Mouse (Mus musculus) forebrain, embryonic 15.5 days (tissue): ENCODE measurements around the gene Tmem145. TPM values are rescaled to one million over a fixed set of nuclear protein-coding genes. Genes with fewer than 3 reads are reported as not detected.

Experiments
- ATAC-seq: fragments of 200-750 bp; cut with Nextera tagmentation; replicated peaks from 2 replicates; pipeline ENCODE4 v1.8.0; 2017; ENCODE audit warnings: mild to moderate bottlenecking, moderate TSS enrichment, moderate library complexity
- H3K27ac ChIP-seq: fragments of 300-500 bp; sonication (generic); replicated peaks from 2 replicates; pipeline ENCODE4 v1.5.1; 2015; ENCODE audit warnings: mild to moderate bottlenecking, inconsistent platforms
- H3K27me3 ChIP-seq: fragments of 300-500 bp; sonication (generic); 2 replicates; pipeline ENCODE4 v1.6.1; 2015; ENCODE audit warnings: inconsistent platforms
- H3K36me3 ChIP-seq: fragments of 300-500 bp; sonication (generic); 2 replicates; pipeline ENCODE4 v1.6.1; 2015; ENCODE audit warnings: mild to moderate bottlenecking, inconsistent platforms
- H3K4me1 ChIP-seq: fragments of 300-500 bp; sonication (generic); 2 replicates; pipeline ENCODE4 v1.6.1; 2015; ENCODE audit warnings: inconsistent platforms
- H3K4me2 ChIP-seq: fragments of 300-500 bp; sonication (generic); replicated peaks from 2 replicates; pipeline ENCODE4 v1.6.1; 2015; ENCODE audit warnings: mild to moderate bottlenecking, inconsistent platforms
- H3K4me3 ChIP-seq: fragments of 300-500 bp; sonication (generic); 2 replicates; pipeline ENCODE4 v1.5.1; 2015; ENCODE audit warnings: mild to moderate bottlenecking, inconsistent platforms
- H3K9ac ChIP-seq: fragments of 300-500 bp; sonication (generic); replicated peaks from 2 replicates; pipeline ENCODE4 v1.6.1; 2015; ENCODE audit warnings: mild to moderate bottlenecking, inconsistent platforms
- H3K9me3 ChIP-seq: fragments of 300-500 bp; sonication (generic); 2 replicates; pipeline ENCODE4 v1.6.1; 2016; ENCODE audit warnings: inconsistent platforms
- WGBS: fragments of 180-500 bp; shearing (Covaris S2); methylation state at CpG from one replicate; pipeline ENCODE4 v1.1.7; 2015; ENCODE audit warnings: mixed read lengths; 5-methylcytosine and 5-hydroxymethylcytosine counted together
- polyA plus RNA-seq: library from polyadenylated mRNA; unstranded; fragments of >200 nt; fragmentation: Nextera tagmentation; extraction: Ambion mirVana; gene quantifications from 2 replicates; pipeline ENCODE4 v1.2.1, GENCODE M21; 2015

Gene Tmem145
- polyA plus RNA-seq, 1 experiment from 2014 or later: 32.3 TPM

DNA sequence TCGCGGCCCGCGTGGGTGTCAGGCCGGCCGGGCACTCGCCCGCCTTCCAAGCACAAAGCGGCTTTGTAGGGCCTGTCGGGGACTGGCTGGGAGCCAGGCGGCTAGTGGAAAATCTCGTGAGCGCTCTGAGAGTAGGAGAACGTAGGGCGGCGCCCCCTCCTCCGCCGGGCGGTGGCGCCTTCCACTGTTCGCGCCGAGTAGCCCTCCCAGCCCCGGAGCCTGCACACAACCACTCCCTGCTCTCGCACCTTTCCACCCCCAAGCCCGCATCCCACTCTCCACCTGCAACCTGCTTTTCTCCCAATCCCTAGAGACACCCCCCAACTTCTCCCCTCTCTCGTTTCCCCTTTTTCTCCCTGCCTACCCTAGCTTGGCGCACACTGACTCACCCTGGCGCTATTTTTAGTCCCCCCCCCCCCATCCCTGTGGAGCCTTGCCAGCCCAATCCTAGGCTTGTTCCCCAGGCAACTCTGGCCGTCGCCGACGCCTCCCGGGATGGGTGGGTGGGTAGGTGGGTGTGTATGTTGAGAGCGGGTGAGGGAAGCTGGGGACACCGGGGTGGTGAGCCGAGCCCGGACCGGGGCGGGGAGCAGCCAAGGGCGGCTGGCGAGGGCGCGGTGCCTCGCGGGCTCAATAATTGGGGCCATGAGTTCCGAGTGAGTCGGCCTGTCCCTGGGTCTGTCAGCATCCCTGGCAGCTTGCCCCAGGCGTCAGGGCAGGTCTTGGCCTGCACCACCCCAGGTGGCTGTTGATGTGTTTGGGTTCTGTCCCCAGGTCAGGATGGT lies 26.6 kb upstream of the Tmem145 start:
- Histone ChIP-seq H3K9me3 (no peaks in the 10 kb centered on the region), H3K4me3 (peak overlapping the region; percentile 70), H3K27ac (peak overlapping the region; percentile 100), H3K36me3 (no peaks in the 10 kb centered on the region), H3K4me1 (peaks cover 66% of the 10 kb centered on the region), H3K4me2 (peak overlapping the region; percentile 75), H3K9ac (peak overlapping the region; percentile 79), H3K27me3 (no peaks in the 10 kb centered on the region)
- peak; percentile 66 for ATAC-seq
- under 1% methylated on average over 43 of the region's 49 CpGs for WGBS

DNA sequence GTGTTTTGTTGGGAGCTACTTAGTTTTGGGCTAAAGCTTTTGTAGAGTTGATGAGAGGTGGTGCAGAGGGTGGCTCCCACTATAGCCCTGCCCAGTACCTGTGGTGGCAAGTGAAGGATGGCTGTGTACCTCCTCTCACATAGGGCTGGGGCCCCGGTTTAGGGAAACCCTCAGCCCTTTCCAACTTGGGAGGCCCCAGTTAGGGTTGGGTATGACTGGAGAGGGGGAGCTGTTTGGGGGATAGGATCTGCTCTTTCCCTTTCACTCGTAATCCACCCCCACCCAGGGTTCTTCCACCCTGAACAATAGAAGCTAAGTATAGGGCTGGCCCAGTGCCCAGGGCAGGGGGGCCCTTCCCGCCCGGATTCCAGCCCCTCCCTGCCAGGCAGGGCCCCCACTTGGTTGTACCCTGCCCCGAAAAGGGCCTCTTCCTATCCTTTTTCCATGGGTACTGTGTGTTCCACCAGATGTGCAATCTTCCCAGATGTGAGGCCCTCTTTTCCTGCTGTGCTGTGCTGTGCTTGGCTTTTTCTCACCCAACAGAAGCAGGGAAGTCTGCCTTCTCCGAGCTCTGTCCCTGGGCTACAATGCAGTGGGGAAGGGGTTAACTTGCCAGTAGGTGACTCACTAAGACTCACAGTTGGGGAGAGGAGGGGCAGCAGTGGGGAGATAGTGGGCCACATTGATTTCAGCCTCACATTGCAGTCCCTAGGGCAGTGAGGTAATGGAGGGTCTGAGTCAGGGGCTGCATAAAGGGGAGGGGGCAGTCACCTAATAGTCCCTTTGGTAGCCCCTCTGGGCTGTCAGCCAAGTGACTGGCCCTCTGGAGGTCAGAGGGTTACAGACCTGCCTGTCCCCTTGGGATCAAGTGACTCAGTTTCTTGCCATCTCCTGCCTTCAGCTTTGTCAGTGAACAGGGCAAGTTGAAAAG lies 25.8 kb upstream of the Tmem145 start:
- 0% methylated on average over 6 of the region's 6 CpGs for WGBS
- Histone ChIP-seq H3K27me3 (no peaks in the 10 kb centered on the region), H3K4me1 (peaks cover 70% of the 10 kb centered on the region)

DNA sequence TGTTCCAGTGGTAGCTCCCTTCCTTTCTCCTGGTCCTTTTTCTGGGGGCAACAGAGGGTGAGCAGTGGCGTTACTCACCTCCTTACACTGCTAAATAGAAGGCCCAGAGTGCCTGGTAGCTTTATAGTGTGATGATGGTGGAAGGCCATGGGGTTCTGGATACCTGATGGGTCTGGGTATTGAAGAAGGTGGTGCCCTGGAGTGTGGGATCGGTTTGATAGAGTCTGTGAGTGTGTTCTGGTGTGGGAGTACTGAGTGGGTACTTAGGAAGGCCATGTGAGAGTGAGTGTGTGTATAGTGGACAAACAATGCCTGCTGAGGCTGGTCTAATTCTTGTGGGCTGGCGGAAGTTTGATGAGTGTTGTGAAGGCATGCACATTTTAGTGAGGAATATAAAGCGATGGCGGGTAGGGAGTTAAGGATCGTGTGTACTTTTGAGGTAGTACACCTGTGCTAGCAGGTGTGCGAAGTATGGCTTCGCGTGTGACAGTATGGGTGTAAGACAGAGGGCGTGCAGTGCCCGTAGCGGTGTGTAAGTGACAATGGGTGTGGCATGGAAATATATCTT lies 24.7 kb upstream of the Tmem145 start:
- 14% methylated on average over 12 of the region's 12 CpGs for WGBS
- no peaks in the 10 kb centered on the region for H3K27me3 ChIP-seq
- peak overlapping the region; percentile 75 for H3K4me2 ChIP-seq
- peaks cover 16% of the 10 kb centered on the region for H3K36me3 ChIP-seq
- ATAC-seq: no peak
- peaks cover 69% of the 10 kb centered on the region for H3K4me1 ChIP-seq
- peak overlapping the region; percentile 34 for H3K9ac ChIP-seq
- H3K9me3 ChIP-seq: no peaks in the 10 kb centered on the region
- H3K27ac ChIP-seq: peak overlapping the region; percentile 100
- H3K4me3 ChIP-seq: peak overlapping the region; percentile 70

More for the DNA sequence above, 25.8 kb upstream of the Tmem145 start:
- peak overlapping the region; percentile 75 for H3K4me2 ChIP-seq
- no peaks in the 10 kb centered on the region for H3K9me3 ChIP-seq
- ATAC-seq: peak; percentile 0; the same call in 1 of the 2 replicates
- H3K9ac ChIP-seq: peak overlapping the region; percentile 79
- H3K27ac ChIP-seq: peak overlapping the region; percentile 100
- peaks cover 5% of the 10 kb centered on the region for H3K36me3 ChIP-seq
- peak overlapping the region; percentile 70 for H3K4me3 ChIP-seq

DNA sequence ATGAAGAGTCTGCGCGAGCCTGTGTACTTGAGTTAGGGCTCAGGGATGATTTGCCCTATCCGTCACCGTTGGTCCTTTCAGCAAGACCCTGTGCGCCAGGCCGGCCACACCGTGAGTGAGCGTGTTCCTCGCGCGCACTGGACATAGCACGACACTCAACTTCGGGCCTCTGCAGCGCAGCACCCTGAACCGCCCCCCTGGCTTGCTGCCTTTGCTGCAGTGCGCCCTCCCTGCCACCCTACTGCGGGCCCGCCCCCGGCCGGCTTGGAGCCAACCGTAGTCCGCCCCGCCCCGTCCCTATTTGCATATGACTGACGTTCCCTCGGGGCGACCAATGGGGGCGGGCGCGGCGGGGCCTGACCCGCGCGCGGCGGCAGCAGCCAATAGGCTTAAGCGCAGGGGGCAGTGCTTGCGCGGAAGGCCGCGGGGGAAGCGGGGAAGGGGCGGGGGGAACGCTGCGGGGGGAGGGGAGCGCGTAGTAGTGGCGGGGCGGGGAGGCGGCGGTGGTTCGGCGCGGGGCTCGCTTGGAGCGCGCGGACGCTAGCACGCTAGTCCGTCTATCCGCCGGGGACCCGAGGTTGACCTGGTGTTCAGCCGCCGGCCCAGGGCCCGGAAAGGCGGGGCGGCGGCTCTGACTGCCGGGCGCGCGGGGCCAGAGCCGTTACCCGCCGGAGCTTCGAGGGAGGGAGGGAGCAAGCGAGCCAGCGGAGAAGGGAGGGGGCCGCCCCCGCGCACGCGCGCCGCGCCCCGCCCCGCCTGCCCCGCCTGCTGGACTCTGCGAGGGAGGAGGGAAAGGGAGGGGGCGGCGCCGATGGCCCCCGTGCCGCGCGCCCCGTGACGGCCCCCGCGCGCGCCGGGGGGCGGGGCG lies 23.9 kb upstream of the Tmem145 start:
- Histone ChIP-seq H3K4me3 (peak overlapping the region; percentile 70), H3K36me3 (peaks cover 24% of the 10 kb centered on the region)
- peak; percentile 68 for ATAC-seq

DNA sequence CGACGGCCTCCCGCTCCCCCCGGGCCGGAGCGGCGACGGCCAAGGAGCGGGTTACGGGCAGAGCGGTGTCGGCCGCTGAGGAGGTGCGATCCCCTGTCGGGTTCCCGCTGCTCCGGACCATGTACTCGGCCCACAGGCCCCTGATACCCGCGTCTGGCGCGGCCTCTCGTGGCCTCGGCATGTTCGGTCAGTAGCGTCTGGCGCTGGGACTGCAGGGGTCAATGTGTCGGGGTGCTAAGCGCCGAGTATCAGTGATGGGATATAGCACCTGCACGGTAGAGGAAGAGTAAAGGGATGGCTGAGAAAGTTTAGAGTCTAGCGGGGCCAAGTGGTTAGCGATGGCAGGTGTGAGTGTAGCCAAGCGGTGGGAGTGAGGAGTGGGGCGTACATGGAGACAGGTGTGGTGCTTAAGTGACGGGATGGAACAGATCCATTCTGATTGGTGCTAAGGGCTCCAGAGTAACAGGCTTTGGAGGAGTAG lies 23.1 kb upstream of the Tmem145 start:
- ATAC-seq: no peak
- Histone ChIP-seq H3K27ac (peak overlapping the region; percentile 100), H3K36me3 (peaks cover 32% of the 10 kb centered on the region), H3K9ac (peak overlapping the region; percentile 76), H3K9me3 (no peaks in the 10 kb centered on the region), H3K4me3 (peak overlapping the region; percentile 70), H3K4me2 (peak overlapping the region; percentile 68), H3K4me1 (peaks cover 57% of the 10 kb centered on the region), H3K27me3 (no peaks in the 10 kb centered on the region)
- WGBS: under 1% methylated on average over 28 of the region's 36 CpGs

More for the DNA sequence above, 23.9 kb upstream of the Tmem145 start:
- Histone ChIP-seq H3K4me1 (peaks cover 63% of the 10 kb centered on the region), H3K9ac (peak overlapping the region; percentile 76), H3K4me2 (peak overlapping the region; percentile 75), H3K27me3 (no peaks in the 10 kb centered on the region), H3K27ac (peak overlapping the region; percentile 100), H3K9me3 (no peaks in the 10 kb centered on the region)
- under 1% methylated on average over 71 of the region's 108 CpGs for WGBS

DNA sequence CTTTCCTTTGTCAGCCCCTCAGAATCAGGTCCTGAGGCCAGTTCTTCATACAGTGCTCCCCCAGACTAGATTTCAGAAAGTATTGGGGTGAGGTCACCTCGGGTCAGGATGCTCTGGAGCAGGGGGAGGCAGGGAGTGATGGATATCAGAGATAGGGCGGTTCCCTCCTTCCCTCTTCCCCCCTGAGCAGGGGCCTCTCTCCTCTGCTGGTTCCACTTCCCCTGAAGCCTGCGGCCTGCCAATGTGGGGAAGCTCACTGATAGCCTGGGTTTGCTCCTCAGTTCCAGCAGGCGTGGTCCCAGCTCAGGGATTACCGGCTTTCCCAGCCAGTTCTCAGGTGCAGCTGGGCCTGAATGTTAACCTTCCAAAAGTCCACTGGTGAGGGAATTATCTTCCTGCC lies 22.3 kb upstream of the Tmem145 start:
- Histone ChIP-seq H3K9ac (peak overlapping the region; percentile 76), H3K9me3 (no peaks in the 10 kb centered on the region), H3K36me3 (peaks cover 40% of the 10 kb centered on the region), H3K4me3 (peak overlapping the region; percentile 70), H3K4me1 (peaks cover 54% of the 10 kb centered on the region), H3K27ac (peak overlapping the region; percentile 100), H3K4me2 (peak overlapping the region; percentile 68), H3K27me3 (no peaks in the 10 kb centered on the region)
- 6% methylated on average over 5 of the region's 5 CpGs for WGBS
- ATAC-seq: no peak

DNA sequence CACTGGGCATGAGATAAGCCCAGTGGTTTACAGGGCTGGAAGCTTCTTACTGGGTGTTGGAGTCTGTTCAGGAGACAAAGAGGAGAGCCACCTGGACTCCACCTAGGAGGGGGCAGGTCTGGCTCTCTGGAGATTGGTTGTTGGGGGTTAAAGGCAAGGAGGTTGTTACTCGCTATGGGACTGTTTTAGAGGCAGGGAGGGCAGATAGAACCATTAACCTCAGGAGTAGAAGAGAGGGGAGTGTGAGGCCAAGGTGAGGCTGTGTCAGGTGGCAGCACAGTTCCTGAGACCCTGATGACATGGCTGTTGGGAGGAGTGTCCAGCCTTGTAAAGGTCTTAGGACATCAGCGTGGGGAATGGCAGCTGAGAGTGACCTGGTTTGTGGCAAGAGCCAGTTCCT lies 21.7 kb upstream of the Tmem145 start:
- no peaks in the 10 kb centered on the region for H3K27me3 ChIP-seq
- H3K4me1 ChIP-seq: peaks cover 54% of the 10 kb centered on the region
- no peaks in the 10 kb centered on the region for H3K9me3 ChIP-seq
- peak overlapping the region; percentile 76 for H3K9ac ChIP-seq
- peak overlapping the region; percentile 70 for H3K4me3 ChIP-seq
- peaks cover 46% of the 10 kb centered on the region for H3K36me3 ChIP-seq
- no peak for ATAC-seq
- peak overlapping the region; percentile 68 for H3K4me2 ChIP-seq
- peak overlapping the region; percentile 100 for H3K27ac ChIP-seq
- WGBS: 54% methylated on average over 2 of the region's 2 CpGs

DNA sequence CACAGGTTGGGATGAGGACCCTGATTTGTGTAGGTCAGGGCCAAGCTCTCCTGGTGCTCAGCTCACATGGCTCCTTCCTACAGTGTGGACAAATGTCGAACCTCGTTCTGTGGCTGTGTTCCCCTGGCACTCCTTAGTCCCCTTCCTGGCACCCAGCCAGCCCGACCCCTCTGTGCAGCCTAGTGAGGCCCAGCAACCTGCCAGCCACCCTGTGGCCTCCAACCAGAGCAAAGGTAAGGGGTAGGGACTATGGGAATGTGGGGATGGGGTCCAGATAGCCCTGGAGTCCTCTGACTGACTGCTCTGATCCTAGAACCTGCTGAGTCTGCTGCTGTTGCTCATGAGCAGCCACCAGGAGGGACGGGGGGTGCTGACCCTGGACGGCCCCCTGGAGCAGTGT lies 21.1 kb upstream of the Tmem145 start:
- peak overlapping the region; percentile 70 for H3K4me3 ChIP-seq
- no peaks in the 10 kb centered on the region for H3K9me3 ChIP-seq
- ATAC-seq: no peak
- 50% methylated on average over 5 of the region's 5 CpGs for WGBS
- peaks cover 52% of the 10 kb centered on the region for H3K36me3 ChIP-seq
- H3K27me3 ChIP-seq: no peaks in the 10 kb centered on the region
- H3K9ac ChIP-seq: 0 out of 2 replicates have a peak overlapping the region, but pooled peaks have one; percentile 76
- peak overlapping the region; percentile 100; the same call in 1 of the 2 replicates for H3K27ac ChIP-seq
- H3K4me2 ChIP-seq: peak overlapping the region; percentile 68
- H3K4me1 ChIP-seq: peaks cover 48% of the 10 kb centered on the region

DNA sequence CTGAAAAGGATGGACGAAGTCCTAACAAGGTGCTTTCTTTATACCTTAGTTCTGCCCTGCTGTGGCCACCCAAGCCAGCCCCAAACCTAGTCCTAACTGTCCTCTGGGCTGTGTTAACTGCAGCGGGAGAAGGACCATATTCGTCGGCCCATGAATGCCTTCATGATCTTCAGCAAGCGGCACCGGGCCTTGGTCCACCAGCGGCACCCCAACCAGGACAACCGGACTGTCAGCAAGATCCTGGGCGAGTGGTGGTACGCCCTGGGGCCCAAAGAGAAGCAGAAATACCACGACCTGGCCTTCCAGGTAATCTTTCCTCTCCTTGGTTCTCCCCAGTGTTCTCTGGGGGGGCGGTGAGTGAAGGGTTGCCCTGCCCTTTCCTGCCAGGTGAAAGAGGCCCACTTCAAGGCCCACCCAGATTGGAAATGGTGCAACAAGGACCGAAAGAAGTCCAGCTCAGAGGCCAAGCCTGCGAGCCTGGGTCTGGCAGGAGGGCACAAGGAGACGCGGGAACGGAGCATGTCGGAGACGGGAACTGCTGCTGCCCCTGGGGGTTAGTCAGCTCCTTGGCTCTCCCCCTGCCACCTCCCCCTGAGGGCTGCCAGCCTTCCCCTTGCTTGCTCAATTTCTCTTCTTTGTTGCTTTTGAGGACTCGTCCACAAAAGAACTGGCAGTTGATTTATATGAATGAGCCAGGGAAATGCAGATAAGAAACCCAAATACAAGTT lies 20.2 kb upstream of the Tmem145 start:
- Histone ChIP-seq H3K9me3 (no peaks in the 10 kb centered on the region), H3K4me3 (no peak overlapping the region), H3K27me3 (no peaks in the 10 kb centered on the region), H3K4me1 (peaks cover 43% of the 10 kb centered on the region), H3K4me2 (no peak overlapping the region), H3K36me3 (peaks cover 61% of the 10 kb centered on the region), H3K9ac (no peak overlapping the region), H3K27ac (no peak overlapping the region)
- WGBS: 85% methylated on average over 20 of the region's 20 CpGs
- no peak for ATAC-seq

DNA sequence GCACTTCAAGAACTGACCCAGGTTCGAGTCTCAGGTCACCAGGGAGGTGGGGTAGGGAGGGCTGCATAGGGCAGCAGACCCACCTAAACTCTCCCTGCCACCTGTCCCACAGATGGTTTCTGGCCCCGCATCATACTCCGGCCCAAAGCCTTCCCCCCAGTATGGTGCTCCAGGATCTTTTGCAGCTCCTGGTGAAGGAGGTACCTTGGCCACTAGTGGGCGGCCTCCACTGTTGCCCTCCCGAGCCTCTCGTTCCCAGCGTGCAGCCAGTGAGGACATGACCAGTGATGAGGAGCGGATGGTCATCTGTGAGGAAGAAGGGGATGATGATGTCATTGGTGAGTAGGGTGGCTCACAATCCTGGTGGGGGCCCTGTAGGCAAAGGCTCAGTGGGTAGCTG lies 18.9 kb upstream of the Tmem145 start:
- WGBS: 76% methylated on average over 8 of the region's 8 CpGs
- Histone ChIP-seq H3K27ac (no peak overlapping the region), H3K9me3 (no peaks in the 10 kb centered on the region), H3K4me1 (peaks cover 41% of the 10 kb centered on the region), H3K27me3 (no peaks in the 10 kb centered on the region), H3K9ac (no peak overlapping the region), H3K4me3 (no peak overlapping the region), H3K4me2 (no peak overlapping the region), H3K36me3 (peaks cover 74% of the 10 kb centered on the region)
- no peak for ATAC-seq
